In the genomic region with DNA sequence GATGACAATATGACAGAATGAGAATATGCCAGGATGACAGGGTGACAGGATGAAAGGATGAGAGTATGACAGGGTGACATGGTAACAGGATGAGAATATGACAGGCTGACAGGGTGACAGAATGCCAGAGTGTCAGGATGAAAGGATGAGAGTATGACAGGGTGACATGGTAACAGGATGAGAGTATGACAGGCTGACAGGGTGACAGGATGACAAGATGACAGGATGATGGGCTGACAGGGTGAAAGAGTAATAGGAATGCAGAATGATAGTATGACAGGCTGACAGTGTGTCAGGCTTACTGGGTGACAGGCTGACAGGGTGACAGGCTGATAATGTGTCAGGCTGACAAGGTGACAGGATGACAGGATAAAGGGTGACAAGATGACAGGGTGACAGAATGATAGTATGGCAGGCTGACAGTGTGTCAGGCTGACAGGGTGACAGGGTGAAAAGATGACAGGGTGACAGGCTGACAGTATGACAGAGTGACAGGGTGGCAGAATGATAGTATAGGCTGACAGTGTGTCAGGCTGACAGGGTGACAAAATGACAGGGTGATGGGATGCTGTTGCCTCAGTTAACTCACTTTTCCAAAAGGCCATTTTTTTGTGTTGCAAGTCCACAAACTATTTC, we compare ENCODE assay signal across 31 mouse cellular contexts. TPM values are rescaled to one million over a fixed set of nuclear protein-coding genes. Genes with fewer than 3 reads are reported as not detected.
DNase-seq lines count a peak whose midpoint lies in the region; ATAC-seq lines count a peak whose summit lies in the region.
"Had no signal": no experiment of that assay in that cellular context is flagged by ENCODE, and none has a peak within 500 bp of the region (broad histone marks: within the 10 kb centered on the region; RNA-seq: fewer than 3 reads in every experiment).

No protein-coding gene starts in this region.

- DNase-seq in heart, adult 11 months: peak; percentile 68
- DNase-seq in lung, postnatal 25 days (ENCODE audit: low spot score): no peak
- DNase-seq in midbrain, embryonic 14.5 days: no peak
- no peak for DNase-seq in spleen, postnatal 14 days (ENCODE audit: low spot score in 2 of 2)
- DNase-seq: adrenal gland, postnatal 25 days; B cell, adult 2 months; cerebellum, adult 11-12 months; cerebellum, adult 9-11 months; embryo, embryonic 11 days; gastrocnemius, postnatal 14 days; heart, postnatal 36 days; kidney, adult 9 months; kidney, postnatal 10 days; layer of hippocampus, postnatal 36 days; right cerebral cortex, adult 18-20 months; right cerebral cortex, postnatal 4 days; thymus, postnatal 4 days had no signal

- no peak overlapping the region for H3K27ac ChIP-seq in heart, embryonic 12.5 days (ENCODE audit: poor library complexity, severe bottlenecking)
- H3K27ac ChIP-seq in lung, embryonic 16.5 days (ENCODE audit: low read length): no peak overlapping the region
- H3K27ac ChIP-seq in midbrain, embryonic 16.5 days (ENCODE audit: low read length): no peak overlapping the region
- H3K27ac ChIP-seq in midbrain, embryonic 14.5 days (replicated peaks; ENCODE audit: low read depth, low read length): no peak overlapping the region
- H3K27ac ChIP-seq: heart, embryonic 10.5 days; hindbrain, embryonic 13.5 days; liver, embryonic 15.5 days; midbrain, embryonic 12.5 days; neural tube, embryonic 12.5 days had no signal

- no peaks in the 10 kb centered on the region for H3K4me1 ChIP-seq in heart, embryonic 12.5 days (replicated peaks)
- H3K4me1 ChIP-seq in lung, embryonic 16.5 days (replicated peaks; ENCODE audit: control insufficient read depth, insufficient read depth, low read length): 0 out of 2 replicates have a peak, but pooled peaks cover 2% of the 10 kb centered on the region
- H3K4me1 ChIP-seq in midbrain, embryonic 16.5 days (ENCODE audit: control insufficient read depth, insufficient read depth, low read length): no peaks in the 10 kb centered on the region
- no peaks in the 10 kb centered on the region for H3K4me1 ChIP-seq in midbrain, embryonic 14.5 days (ENCODE audit: control insufficient read depth, insufficient read depth, low read length)
- H3K4me1 ChIP-seq: heart, embryonic 10.5 days; hindbrain, embryonic 13.5 days; liver, embryonic 15.5 days; midbrain, embryonic 12.5 days; neural tube, embryonic 12.5 days had no signal

- H3K4me2 ChIP-seq in heart, embryonic 12.5 days: no peak overlapping the region
- no peak overlapping the region for H3K4me2 ChIP-seq in lung, embryonic 16.5 days (ENCODE audit: low read depth, low read length)
- H3K4me2 ChIP-seq in midbrain, embryonic 16.5 days (ENCODE audit: low read length): no peak overlapping the region
- no peak overlapping the region for H3K4me2 ChIP-seq in midbrain, embryonic 14.5 days (ENCODE audit: low read length)
- H3K4me2 ChIP-seq: hindbrain, embryonic 13.5 days; liver, embryonic 15.5 days; midbrain, embryonic 12.5 days; neural tube, embryonic 12.5 days had no signal

- no peak overlapping the region for H3K9ac ChIP-seq in heart, embryonic 12.5 days
- no peak overlapping the region for H3K9ac ChIP-seq in lung, embryonic 16.5 days (ENCODE audit: low read length)
- H3K9ac ChIP-seq in midbrain, embryonic 16.5 days (ENCODE audit: low read depth, low read length): no peak overlapping the region
- H3K9ac ChIP-seq in midbrain, embryonic 14.5 days (replicated peaks; ENCODE audit: low read length): no peak overlapping the region
- H3K9ac ChIP-seq: hindbrain, embryonic 13.5 days; liver, embryonic 15.5 days; midbrain, embryonic 12.5 days; neural tube, embryonic 12.5 days had no signal

- no peak for ATAC-seq in heart, embryonic 12.5 days (ENCODE audit: insufficient number of reproducible peaks, low FRiP score)
- peak; percentile 71 for ATAC-seq in lung, embryonic 16.5 days (ENCODE audit: low read depth)
- ATAC-seq in midbrain, embryonic 16.5 days: peak; percentile 32; the same call in 1 of the 2 replicates
- ATAC-seq in midbrain, embryonic 14.5 days (ENCODE audit: low FRiP score, low TSS enrichment): no peak
- ATAC-seq: intestine, postnatal 0 days had no signal

- H3K4me3 ChIP-seq in heart, embryonic 12.5 days: no peak overlapping the region
- no peak overlapping the region for H3K4me3 ChIP-seq in lung, embryonic 16.5 days (ENCODE audit: low read length)
- H3K4me3 ChIP-seq in midbrain, embryonic 16.5 days (ENCODE audit: low read depth, low read length): no peak overlapping the region
- H3K4me3 ChIP-seq in midbrain, embryonic 14.5 days (replicated peaks; ENCODE audit: low read depth, low read length): no peak overlapping the region
- H3K4me3 ChIP-seq: erythroblast, embryonic 14.5 days; heart, embryonic 10.5 days; hindbrain, embryonic 13.5 days; liver, embryonic 15.5 days; midbrain, embryonic 12.5 days; myocyte; neural tube, embryonic 12.5 days had no signal

- peaks cover 7% of the 10 kb centered on the region; the same call in 1 of the 2 replicates for H3K9me3 ChIP-seq in heart, embryonic 12.5 days (replicated peaks)
- no peaks in the 10 kb centered on the region for H3K9me3 ChIP-seq in lung, embryonic 16.5 days (ENCODE audit: control insufficient read depth, low read length)
- no peaks in the 10 kb centered on the region for H3K9me3 ChIP-seq in midbrain, embryonic 16.5 days (replicated peaks; ENCODE audit: control insufficient read depth, low read length, poor library complexity, severe bottlenecking)
- H3K9me3 ChIP-seq in midbrain, embryonic 14.5 days (ENCODE audit: control insufficient read depth, low read length): no peaks in the 10 kb centered on the region
- H3K9me3 ChIP-seq: heart, embryonic 10.5 days; hindbrain, embryonic 13.5 days; liver, embryonic 15.5 days; midbrain, embryonic 12.5 days; neural tube, embryonic 12.5 days had no signal

- no peaks in the 10 kb centered on the region for H3K27me3 ChIP-seq in heart, embryonic 12.5 days (replicated peaks)
- no peaks in the 10 kb centered on the region for H3K27me3 ChIP-seq in lung, embryonic 16.5 days (ENCODE audit: control insufficient read depth, insufficient read depth, low read depth, low read length)
- H3K27me3 ChIP-seq in midbrain, embryonic 16.5 days (ENCODE audit: control insufficient read depth, insufficient read depth, low read depth, low read length): no peaks in the 10 kb centered on the region
- no peaks in the 10 kb centered on the region for H3K27me3 ChIP-seq in midbrain, embryonic 14.5 days (ENCODE audit: control insufficient read depth, insufficient read depth, low read length)
- H3K27me3 ChIP-seq: hindbrain, embryonic 13.5 days; liver, embryonic 15.5 days; midbrain, embryonic 12.5 days; neural tube, embryonic 12.5 days had no signal

- H3K36me3 ChIP-seq in heart, embryonic 12.5 days: no peaks in the 10 kb centered on the region
- H3K36me3 ChIP-seq in lung, embryonic 16.5 days (ENCODE audit: control insufficient read depth, insufficient read depth, low read length): no peaks in the 10 kb centered on the region
- H3K36me3 ChIP-seq in midbrain, embryonic 16.5 days (ENCODE audit: control insufficient read depth, insufficient read depth, low read length): no peaks in the 10 kb centered on the region
- no peaks in the 10 kb centered on the region for H3K36me3 ChIP-seq in midbrain, embryonic 14.5 days (ENCODE audit: control insufficient read depth, insufficient read depth, low read length)
- H3K36me3 ChIP-seq: heart, embryonic 10.5 days; hindbrain, embryonic 13.5 days; liver, embryonic 15.5 days; midbrain, embryonic 12.5 days; neural tube, embryonic 12.5 days had no signal

RNA-seq across cellular contexts. Expression of a gene that starts 11.5 kb away (rescaled TPM):
- 0.18 and 0.22 TPM in 2 replicates for polyA plus RNA-seq in heart, embryonic 12.5 days (2016; fragmentation: Nextera tagmentation; extraction: Ambion mirVana)
- polyA plus RNA-seq in lung, embryonic 16.5 days (2015; fragmentation: Nextera tagmentation; extraction: Ambion mirVana): 0.48 and 0.74 TPM in 2 replicates
- polyA plus RNA-seq in midbrain, embryonic 16.5 days (2015; fragmentation: Nextera tagmentation; extraction: Ambion mirVana): 3.4 and 4.2 TPM in 2 replicates
- 3.5 TPM in 2 replicates for polyA plus RNA-seq in midbrain, embryonic 14.5 days (2014; fragmentation: Nextera tagmentation; extraction: Ambion mirVana)
- polyA plus RNA-seq: erythroblast, embryonic 14.5 days; large intestine, adult 2 months; liver, adult 2 months; spleen, adult 2 months had no signal

RNA-seq across cellular contexts. Expression of a gene that starts 11.8 kb away (rescaled TPM):
- 34.1 and 35.8 TPM in 2 replicates for polyA plus RNA-seq in heart, embryonic 12.5 days (2016; fragmentation: Nextera tagmentation; extraction: Ambion mirVana)
- 19.8 and 24.7 TPM in 2 replicates for polyA plus RNA-seq in lung, embryonic 16.5 days (2015; fragmentation: Nextera tagmentation; extraction: Ambion mirVana)
- polyA plus RNA-seq in midbrain, embryonic 16.5 days (2015; fragmentation: Nextera tagmentation; extraction: Ambion mirVana): 19.2 and 22.3 TPM in 2 replicates
- 28.4 and 40.6 TPM in 2 replicates for polyA plus RNA-seq in midbrain, embryonic 14.5 days (2014; fragmentation: Nextera tagmentation; extraction: Ambion mirVana)

Comparison
In these comparisons a context has a peak if more than half of its experiments do, and no peak if none do; other contexts are left out.
1. ATAC-seq: peak in lung, embryonic 16.5 days (single experiment) and midbrain, embryonic 16.5 days (single experiment); none in heart, embryonic 12.5 days (single experiment) and midbrain, embryonic 14.5 days (single experiment).